Mouse (Mus musculus) C2C12 (cell line): ENCODE measurements around the gene Acot11.

Experiments used
- CEBPB ChIP-seq: IDR thresholded peaks from one replicate; pipeline ENCODE4 v1.6.1; 2011; ENCODE audit warnings: low read depth, mild to moderate bottlenecking, control low read depth, moderate library complexity
- CTCF ChIP-seq: IDR thresholded peaks from one replicate; pipeline ENCODE4 v1.5.1; 2011; ENCODE audit not compliant: control insufficient read depth, insufficient read depth, insufficient read length
- MAX ChIP-seq: IDR thresholded peaks from one replicate; pipeline ENCODE4 v1.6.1; 2011; ENCODE audit warnings: mild to moderate bottlenecking, control low read depth
- MYOG ChIP-seq: IDR thresholded peaks from one replicate; pipeline ENCODE4 v1.6.1; 2011; ENCODE audit not compliant: control insufficient read depth, insufficient read length; ENCODE audit errors: extremely low read depth
- USF1 ChIP-seq: IDR thresholded peaks from one replicate; pipeline ENCODE4 v1.6.1; 2011; ENCODE audit warnings: low read depth, mild to moderate bottlenecking, control low read depth, moderate library complexity

DNA sequence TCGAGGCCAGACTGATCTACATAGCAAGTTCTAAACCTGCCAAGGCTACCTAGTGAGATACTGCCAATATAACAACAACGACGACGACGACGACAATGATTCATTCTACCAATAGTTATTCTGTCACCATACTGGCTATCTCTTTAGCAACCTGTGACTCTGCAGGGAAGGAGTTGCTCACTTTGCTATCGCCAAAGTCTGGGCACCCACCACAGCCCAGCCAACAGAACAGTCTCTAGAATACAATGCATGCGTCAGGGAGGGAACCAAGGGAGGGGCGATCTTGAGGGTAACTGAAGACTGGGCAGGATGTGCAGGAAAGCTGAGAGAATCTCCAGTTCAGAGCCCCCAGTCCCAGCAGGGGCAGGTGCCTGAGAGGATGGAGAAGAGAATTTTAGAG is 32.6 kb upstream of the Acot11 start:
- TF ChIP-seq CTCF (no peak), USF1 (no peak), CEBPB (no peak), MAX (no peak), MYOG (no peak)
